Mouse (Mus musculus) intestine, embryonic 14.5 days (tissue): Measurements from ENCODE around the gene Gm20924. TPM values are rescaled to one million over a fixed set of nuclear protein-coding genes. Genes with fewer than 3 reads are reported as not detected.
"Not testable (repeated sequence)": the region's sequence is repeated elsewhere in the genome, so short reads cannot be mapped to it uniquely, and the experiment has no call there.

Source experiments
- ATAC-seq: fragments of 200-750 bp; cut with Nextera tagmentation; replicated peaks from 2 replicates; pipeline ENCODE4 v1.8.0; 2017; ENCODE audit warnings: low read depth, moderate number of reproducible peaks, moderate TSS enrichment, moderate library complexity; ENCODE audit not compliant: low FRiP score, low TSS enrichment
- DNase-seq: peaks from one replicate; pipeline ENCODE4 v3.0.0-alpha.2; 2018; ENCODE audit warnings: low spot score
- H3K27ac ChIP-seq: fragments of 300-500 bp; sonication (generic); 2 replicates; pipeline ENCODE4 v1.5.1; 2014; ENCODE audit warnings: low read depth, mild to moderate bottlenecking, control low read depth
- H3K27me3 ChIP-seq: fragments of 300-500 bp; sonication (generic); replicated peaks from 2 replicates; pipeline ENCODE4 v1.6.1; 2014; ENCODE audit warnings: low read length, control low read depth; ENCODE audit not compliant: control insufficient read depth, insufficient read depth
- H3K36me3 ChIP-seq: fragments of 300-500 bp; sonication (generic); 2 replicates; pipeline ENCODE4 v1.6.1; 2014; ENCODE audit warnings: low read length, control low read depth; ENCODE audit not compliant: control insufficient read depth, insufficient read depth
- H3K4me1 ChIP-seq: fragments of 300-500 bp; sonication (generic); replicated peaks from 2 replicates; pipeline ENCODE4 v1.6.1; 2014; ENCODE audit warnings: low read length, control low read depth, mixed read lengths; ENCODE audit not compliant: control insufficient read depth, insufficient read depth
- H3K4me2 ChIP-seq: fragments of 300-500 bp; sonication (generic); 2 replicates; pipeline ENCODE4 v1.6.1; 2014; ENCODE audit warnings: low read length
- H3K4me3 ChIP-seq: fragments of 300-500 bp; sonication (generic); 2 replicates; pipeline ENCODE4 v1.5.1; 2014; ENCODE audit warnings: low read depth, low read length, control low read depth, mixed read lengths
- H3K9ac ChIP-seq: fragments of 300-500 bp; sonication (generic); 2 replicates; pipeline ENCODE4 v1.6.1; 2014; ENCODE audit warnings: mild to moderate bottlenecking, low read length
- H3K9me3 ChIP-seq: fragments of 300-500 bp; sonication (generic); 2 replicates; pipeline ENCODE4 v1.6.1; 2016; ENCODE audit warnings: low read length, control low read depth; ENCODE audit not compliant: control insufficient read depth
- WGBS: fragments of 180-500 bp; shearing (Covaris S2); extraction: QIAGEN DNeasy Blood & Tissue Kit; methylation state at CpG from one replicate; pipeline ENCODE4 v1.1.7; 2014; 5-methylcytosine and 5-hydroxymethylcytosine counted together
- polyA plus RNA-seq: library from polyadenylated mRNA; unstranded; fragments of >200 nt; fragmentation: Nextera tagmentation; extraction: Ambion mirVana; gene quantifications from 2 replicates; pipeline ENCODE4 v1.2.1, GENCODE M21; 2014

Gene Gm20924
- polyA plus RNA-seq = not detected in 2 replicates

DNA sequence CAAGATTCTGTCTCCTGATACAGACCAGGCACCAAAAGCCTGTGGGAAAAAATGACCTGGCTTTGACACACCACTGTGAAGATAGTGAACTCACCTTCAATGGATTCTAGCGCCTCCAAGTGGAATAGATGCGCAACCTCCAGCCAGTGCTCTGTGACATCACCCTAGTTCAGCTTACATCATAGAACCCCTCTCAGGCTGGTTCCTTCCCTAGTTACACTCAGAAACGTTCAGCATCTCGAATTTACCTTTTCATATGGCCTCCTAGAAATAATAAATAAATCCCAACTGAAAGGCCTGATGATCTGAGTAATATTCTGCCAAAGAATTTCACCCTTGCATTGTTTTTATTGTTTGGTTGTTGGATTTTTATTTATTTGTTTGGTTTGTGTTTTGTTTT lies at the start of gene Gm20924:
Gm20924 (minus strand) TSS at position 101 of the 400 bp plus-strand sequence.
- DNase-seq, H3K4me2 ChIP-seq, H3K4me1 ChIP-seq, H3K4me3 ChIP-seq, H3K9me3 ChIP-seq, ATAC-seq, H3K9ac ChIP-seq, H3K27me3 ChIP-seq, H3K27ac ChIP-seq, H3K36me3 ChIP-seq: not testable (repeated sequence)
- no CpG with 5 or more reads among the region's 4 CpGs for WGBS

Other genes starting within 250 kb of the Gm20924 start
- gene Gm20736, start 170.2 kb upstream of the Gm20924 start, polyA plus RNA-seq = not detected in 2 replicates